Mouse (Mus musculus) liver, adult 2 months (tissue): ENCODE measurements at regions not wholly inside any gene's neighbourhood (a gene's known extent, or its start where the extent isn't known, plus 50 kb on each side); places are given as distances from the start of the nearest gene placed in this dataset.

Experiments used
- CTCF ChIP-seq: fragments of 200-500 bp; IDR thresholded peaks from 2 replicates; pipeline ENCODE4 v1.5.1; 2011; ENCODE audit warnings: low read depth, low read length, control low read depth
- POLR2A ChIP-seq: fragments of 200-500 bp; IDR thresholded peaks from 2 replicates; pipeline ENCODE4 v1.6.1; 2011; ENCODE audit warnings: low read length, control low read depth; ENCODE audit not compliant: insufficient read depth; ENCODE audit errors: extremely low read depth

GRCm38 (mm10) chr5:144621967-144622366 lies 76.3 kb downstream of the Nptx2 start:
- TF ChIP-seq POLR2A: no peak
- no peak for TF ChIP-seq CTCF
